Mouse (Mus musculus) retina, adult 2 months (tissue): ENCODE results near the gene Dlx1.
A peak's percentile ranks its signal among the peaks of the same experiment; 100 is the strongest.

ENCODE experiments used
- DNase-seq: peaks from one replicate; pipeline ENCODE4 v3.0.0-alpha.2; 2012; ENCODE audit warnings: low read depth, low spot score

The Dlx1 gene

DNA sequence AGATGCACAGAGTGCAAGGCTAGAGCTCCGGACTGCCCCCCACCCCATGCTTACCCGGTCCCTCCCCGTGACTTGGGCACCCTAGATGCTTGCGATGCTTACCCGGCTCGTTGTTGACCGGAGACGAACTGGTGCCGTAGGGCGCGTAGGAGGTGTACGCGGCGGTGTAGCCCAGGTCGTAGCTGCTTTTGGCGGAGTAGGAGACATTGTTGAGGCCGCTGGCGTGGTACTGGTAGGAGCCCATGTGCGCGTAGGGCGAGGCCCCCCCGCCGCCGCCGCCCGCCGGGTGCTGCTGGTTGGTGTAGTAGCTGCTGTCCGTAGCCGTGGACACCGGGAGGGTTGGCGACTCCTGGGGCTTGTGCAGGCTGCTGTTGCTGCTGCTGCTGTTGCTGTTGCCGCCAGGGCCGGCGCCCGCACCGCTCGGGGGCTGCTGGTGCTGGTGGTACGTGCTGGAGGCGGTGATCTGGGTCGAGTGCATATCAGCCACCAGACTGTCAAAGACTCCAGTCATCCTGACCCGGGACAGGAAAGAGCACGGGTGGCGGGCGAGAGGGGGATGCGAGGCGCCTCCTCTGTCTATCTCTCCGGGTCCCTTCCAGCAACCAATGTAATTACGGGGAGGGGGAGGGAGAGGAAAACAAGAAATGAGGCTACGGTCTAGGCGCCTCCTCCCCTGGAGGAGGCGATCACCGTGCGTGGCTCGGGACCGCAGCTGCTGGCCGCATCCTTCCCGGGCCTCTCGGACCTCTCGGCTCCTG, 18.1 kb downstream of the Dlx1 start:
- no peak for DNase-seq

- no peak for DNase-seq
Observed at GRCm38 (mm10) chr2:71546640-71547071, 18.7 kb downstream of the Dlx1 start, which contains the start of gene Dlx2. TSS of gene Dlx2 (minus strand) at chr2:71546754.

DNA sequence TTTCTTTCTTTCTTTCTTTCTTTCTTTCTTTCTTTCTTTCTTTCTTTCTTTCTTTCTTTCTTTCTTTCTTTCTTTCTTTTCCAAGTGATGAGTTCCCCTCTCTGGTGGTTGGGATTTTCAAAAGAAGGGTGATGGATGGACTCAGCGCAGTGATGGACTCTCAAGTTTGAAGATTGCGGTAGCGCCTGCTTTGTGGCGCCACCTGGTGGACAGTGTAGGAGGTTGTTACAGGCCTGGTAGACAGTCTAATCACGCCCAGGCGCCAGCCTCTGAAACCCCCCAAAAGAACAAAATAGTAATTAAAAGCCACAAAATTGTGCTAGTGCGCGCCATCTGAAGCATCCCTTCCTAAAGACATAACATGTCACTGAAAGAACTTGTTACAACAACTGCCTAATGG, 19.9 kb downstream of the Dlx1 start:
- peak; percentile 48 for DNase-seq

DNA sequence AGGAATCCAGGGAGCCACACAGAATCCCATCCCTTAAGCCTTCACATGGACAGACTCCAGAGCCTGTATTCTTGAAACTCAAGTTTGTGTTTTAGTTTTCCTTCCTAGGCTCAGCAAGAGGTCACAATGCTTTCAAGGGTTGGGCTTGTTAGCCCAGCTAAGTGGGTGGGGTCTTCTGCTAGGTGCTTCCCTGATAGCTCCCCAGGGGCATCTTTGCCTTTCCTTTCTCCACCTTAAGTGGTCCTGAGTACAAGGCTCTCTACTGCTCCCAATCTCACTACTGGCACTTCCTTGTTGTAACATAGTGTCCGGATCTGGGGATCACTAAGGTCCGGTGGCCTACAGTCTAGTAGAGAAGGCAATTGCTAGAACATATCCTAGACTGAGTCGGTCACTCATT, 22.4 kb downstream of the Dlx1 start:
- no peak for DNase-seq

DNA sequence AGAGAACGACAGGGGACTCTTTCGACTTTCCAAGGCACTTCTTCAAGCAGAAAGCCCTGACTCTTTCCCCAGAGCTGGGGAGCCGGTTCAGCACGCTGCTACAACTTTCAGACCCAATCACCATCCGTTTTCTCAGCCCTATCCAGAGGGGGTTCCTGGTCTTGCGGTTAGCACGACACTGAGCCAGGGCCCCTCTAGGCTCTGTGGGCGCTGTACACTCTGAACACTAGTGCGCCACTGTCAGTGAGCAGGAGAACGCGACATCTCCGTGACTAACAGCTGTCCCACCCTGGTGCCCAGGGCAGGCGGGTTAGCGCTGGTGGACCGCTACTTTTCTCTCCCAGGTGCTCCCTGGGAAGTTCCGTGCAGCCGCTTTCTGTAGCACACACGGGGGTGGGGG, 23.8 kb downstream of the Dlx1 start:
- DNase-seq, result no peak

DNA sequence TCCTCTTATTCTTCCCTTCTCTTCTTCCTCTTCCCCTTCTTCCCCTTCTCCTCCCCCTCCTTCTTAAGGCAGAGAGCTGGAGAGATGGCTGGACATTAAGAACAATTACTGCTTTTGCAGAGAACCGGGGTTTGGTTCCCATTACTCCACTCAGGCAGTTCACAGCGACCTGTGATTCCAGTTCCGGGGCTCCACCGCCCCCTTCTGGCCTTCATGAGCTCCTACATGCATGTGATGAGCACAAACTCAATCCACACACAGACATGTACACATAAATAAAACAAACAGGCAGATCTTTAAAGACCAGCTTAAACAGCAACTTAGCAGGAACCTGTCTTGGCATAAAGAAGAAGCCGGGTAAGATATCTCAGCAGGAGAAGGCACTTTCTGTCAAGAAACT, 28.2 kb downstream of the Dlx1 start:
- DNase-seq, result no peak

GRCm38 (mm10) chr2:71566466-71566865, 38.6 kb downstream of the Dlx1 start:
- no peak for DNase-seq

DNA sequence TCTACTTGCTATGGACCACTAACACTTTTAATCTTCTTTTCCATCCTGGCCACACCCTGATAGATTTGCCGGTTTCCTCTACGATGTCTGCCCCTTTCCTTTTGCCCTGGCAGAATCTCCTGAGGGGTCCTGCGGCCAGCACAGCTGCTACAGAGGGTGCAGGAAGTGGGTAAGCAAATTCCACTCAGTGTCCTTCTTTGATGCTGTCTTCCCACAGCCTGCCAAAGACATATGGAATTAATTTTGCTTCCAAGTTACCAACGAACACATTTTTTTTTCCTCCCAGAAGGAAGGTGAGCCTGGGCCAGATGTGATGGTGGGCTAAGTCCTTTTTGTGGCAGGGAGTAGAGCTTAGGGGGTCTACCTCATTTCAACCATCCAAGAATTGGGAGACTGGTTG, 45.8 kb downstream of the Dlx1 start:
- DNase-seq, result no peak

- DNase-seq, result no peak
Observed at GRCm38 (mm10) chr2:71577059-71577458, 49.1 kb downstream of the Dlx1 start.

DNA sequence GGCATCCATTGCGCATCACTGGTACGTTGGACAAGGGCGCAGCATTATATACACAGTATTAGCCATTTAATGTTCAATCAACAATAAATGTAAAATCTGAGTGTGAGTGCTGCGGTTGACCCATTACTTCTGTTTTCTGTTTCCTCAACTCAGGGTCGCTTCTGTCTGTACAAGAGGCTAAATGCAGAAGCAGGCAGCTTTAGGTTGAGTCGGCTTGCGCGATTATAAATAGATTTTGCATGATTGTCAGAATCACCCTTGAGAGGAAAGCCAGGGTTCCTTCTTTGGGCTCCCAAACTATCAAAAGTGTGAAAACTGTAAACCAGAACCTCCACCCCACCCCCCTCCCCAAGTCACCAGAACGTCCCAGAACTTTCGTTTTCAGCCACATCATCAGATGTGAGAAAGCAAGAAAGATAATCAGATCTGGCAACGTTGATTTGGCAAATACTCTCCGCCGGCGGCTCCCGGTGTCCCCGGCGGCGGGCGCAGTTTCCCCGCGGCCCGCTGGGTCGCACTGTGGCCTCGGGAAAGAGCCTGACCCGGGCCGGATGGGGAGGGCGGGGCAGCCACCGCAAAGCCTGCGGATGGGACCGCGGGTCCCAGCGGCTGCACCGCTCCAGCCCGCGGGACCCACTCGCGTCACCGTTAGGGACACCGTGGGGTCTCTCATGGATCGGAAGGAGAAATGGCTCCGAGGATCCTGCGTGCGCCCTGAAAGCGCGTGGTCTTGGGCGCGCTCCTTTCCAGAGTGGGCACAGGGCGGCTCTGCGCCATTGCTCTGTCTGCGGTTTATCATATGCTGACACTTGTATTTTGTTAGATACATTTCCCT, 52.9 kb downstream of the Dlx1 start:
- DNase-seq, result no peak

- DNase-seq, result no peak
Observed at GRCm38 (mm10) chr2:71581488-71581887, 53.6 kb downstream of the Dlx1 start.
